Mouse (Mus musculus) MEL (cell line): ENCODE results near the gene Zdhhc24. TPM values are rescaled to one million over a fixed set of nuclear protein-coding genes. Genes with fewer than 3 reads are reported as not detected.
A peak's percentile ranks its signal among the peaks of the same experiment; 100 is the strongest.

ENCODE experiments used
- DNase-seq: peaks from one replicate; pipeline ENCODE4 v3.0.0; 2011; ENCODE audit warnings: low read depth, low spot score
- H3K27ac ChIP-seq: 2 replicates; pipeline ENCODE4 v1.5.1; 2012; ENCODE audit warnings: low read depth, mild to moderate bottlenecking, control low read depth, low read length, moderate library complexity; ENCODE audit not compliant: control insufficient read depth
- H3K27me3 ChIP-seq, 2 experiments: fragments of 150-350 bp in 1 of 2; sonication (generic) in 1 of 2; 2 replicates each; pipeline ENCODE4 v1.6.1; 2012; ENCODE audit warnings: low read length in 2 of 2, mild to moderate bottlenecking in 2 of 2, improper control_type of control experiment in 1 of 2, moderate library complexity in 1 of 2; ENCODE audit not compliant: insufficient read depth in 2 of 2, control insufficient read depth in 1 of 2
- H3K36me3 ChIP-seq, 2 experiments: 2 replicates each; pipeline ENCODE4 v1.6.1; 2012 to 2014; ENCODE audit warnings: low read length in 2 of 2, improper control_type of control experiment in 1 of 2, inconsistent platforms in 1 of 2, mild to moderate bottlenecking in 1 of 2; ENCODE audit not compliant: insufficient read depth in 2 of 2, control insufficient read depth in 1 of 2
- H3K4me1 ChIP-seq, 2 experiments: fragments of 150-350 bp in 1 of 2; sonication (generic) in 1 of 2; 2 replicates each; pipeline ENCODE4 v1.6.1; 2012; ENCODE audit warnings: low read length in 2 of 2, improper control_type of control experiment in 1 of 2, mild to moderate bottlenecking in 1 of 2; ENCODE audit not compliant: insufficient read depth in 2 of 2, control insufficient read depth in 1 of 2
- H3K4me3 ChIP-seq, 2 experiments: fragments of 150-350 bp in 1 of 2; sonication (generic) in 1 of 2; 2 replicates each; pipeline ENCODE4 v1.5.1; 2012; ENCODE audit warnings: low read depth in 2 of 2, low read length in 2 of 2, mild to moderate bottlenecking in 2 of 2, moderate library complexity in 2 of 2, control low read depth in 1 of 2, improper control_type of control experiment in 1 of 2; ENCODE audit not compliant: control insufficient read depth in 1 of 2, insufficient read depth in 1 of 2
- H3K79me2 ChIP-seq: 2 replicates; pipeline ENCODE4 v1.6.1; 2012; ENCODE audit warnings: mild to moderate bottlenecking, low read length, moderate library complexity; ENCODE audit not compliant: control insufficient read depth, poor library complexity, insufficient read depth
- H3K9ac ChIP-seq: 2 replicates; pipeline ENCODE4 v1.6.1; 2012; ENCODE audit warnings: low read depth, mild to moderate bottlenecking, control low read depth, low read length, moderate library complexity; ENCODE audit not compliant: control insufficient read depth, poor library complexity, severe bottlenecking
- H3K9me3 ChIP-seq: fragments of 150-350 bp; sonication (generic); replicated peaks from 2 replicates; pipeline ENCODE4 v1.6.1; 2012; ENCODE audit warnings: mild to moderate bottlenecking, low read length, improper control_type of control experiment, moderate library complexity; ENCODE audit not compliant: insufficient read depth
- BHLHE40 ChIP-seq: IDR thresholded peaks from 2 replicates; pipeline ENCODE4 v1.6.1; 2012; ENCODE audit warnings: low read depth, mild to moderate bottlenecking, inconsistent platforms, low read length, improper control_type of control experiment, borderline replicate concordance
- CHD2 ChIP-seq: IDR thresholded peaks from 2 replicates; pipeline ENCODE4 v1.6.1; 2011; ENCODE audit warnings: low read length, improper control_type of control experiment
- CTCF ChIP-seq, 3 experiments: IDR thresholded peaks in 2 of 3; conservative IDR thresholded peaks in 1 of 3; 2 replicates each; pipeline ENCODE4 v1.5.1; 2011 to 2012; ENCODE audit warnings: low read length in 3 of 3, low read depth in 2 of 3, mild to moderate bottlenecking in 2 of 3, improper control_type of control experiment in 1 of 3, inconsistent platforms in 1 of 3, mixed read lengths in 1 of 3, moderate library complexity in 1 of 3; ENCODE audit not compliant: control insufficient read depth in 1 of 3, insufficient read depth in 1 of 3, poor library complexity in 1 of 3, severe bottlenecking in 1 of 3
- E2F4 ChIP-seq: IDR thresholded peaks from 2 replicates; pipeline ENCODE4 v1.6.1; 2011; ENCODE audit warnings: low read depth, low read length, improper control_type of control experiment, borderline replicate concordance
- ELF1 ChIP-seq: IDR thresholded peaks from 2 replicates; pipeline ENCODE4 v1.6.1; 2014; ENCODE audit warnings: low read depth, mild to moderate bottlenecking, inconsistent platforms, low read length, improper control_type of control experiment, moderate library complexity
- ETS1 ChIP-seq: IDR thresholded peaks from 2 replicates; pipeline ENCODE4 v1.6.1; 2012; ENCODE audit warnings: low read depth, mild to moderate bottlenecking, inconsistent platforms, low read length, improper control_type of control experiment, moderate library complexity
- GABPA ChIP-seq: IDR thresholded peaks from 2 replicates; pipeline ENCODE4 v1.6.1; 2012; ENCODE audit warnings: low read depth, mild to moderate bottlenecking, inconsistent platforms, low read length, improper control_type of control experiment, moderate library complexity
- GATA1 ChIP-seq: IDR thresholded peaks from 2 replicates; pipeline ENCODE4 v1.6.1; 2011; ENCODE audit warnings: low read depth, low read length, improper control_type of control experiment
- HCFC1 ChIP-seq: IDR thresholded peaks from 2 replicates; pipeline ENCODE4 v1.6.1; 2012; ENCODE audit warnings: low read depth, mild to moderate bottlenecking, inconsistent platforms, low read length, improper control_type of control experiment, moderate library complexity
- KAT2A ChIP-seq: conservative IDR thresholded peaks from 2 replicates; pipeline ENCODE4 v1.6.1; 2012; ENCODE audit warnings: low read depth, low read length, improper control_type of control experiment, inconsistent platforms
- MAFK ChIP-seq: IDR thresholded peaks from 2 replicates; pipeline ENCODE4 v1.6.1; 2011; ENCODE audit warnings: low read depth, mild to moderate bottlenecking, low read length, improper control_type of control experiment, borderline replicate concordance
- MAX ChIP-seq: IDR thresholded peaks from 2 replicates; pipeline ENCODE4 v1.6.1; 2011; ENCODE audit warnings: low read length, improper control_type of control experiment
- MAZ ChIP-seq: IDR thresholded peaks from 2 replicates; pipeline ENCODE4 v1.6.1; 2012; ENCODE audit warnings: low read depth, mild to moderate bottlenecking, inconsistent platforms, low read length, improper control_type of control experiment
- MXI1 ChIP-seq: IDR thresholded peaks from 2 replicates; pipeline ENCODE4 v1.6.1; 2011; ENCODE audit warnings: mild to moderate bottlenecking, low read depth, low read length, improper control_type of control experiment
- MYB ChIP-seq: IDR thresholded peaks from 2 replicates; pipeline ENCODE4 v1.6.1; 2011; ENCODE audit warnings: mild to moderate bottlenecking, low read depth, low read length, improper control_type of control experiment
- MYC ChIP-seq: IDR thresholded peaks from 2 replicates; pipeline ENCODE4 v1.6.1; 2011; ENCODE audit warnings: low read depth, mild to moderate bottlenecking, low read length, improper control_type of control experiment, moderate library complexity
- NELFE ChIP-seq: IDR thresholded peaks from 2 replicates; pipeline ENCODE4 v1.6.1; 2011; ENCODE audit warnings: low read depth, low read length, improper control_type of control experiment
- POLR2A ChIP-seq, 2 experiments: IDR thresholded peaks; 2 replicates each; pipeline ENCODE4 v1.6.1; 2011 to 2012; ENCODE audit warnings: low read length in 2 of 2, mild to moderate bottlenecking in 2 of 2, control low read depth in 1 of 2, improper control_type of control experiment in 1 of 2, low read depth in 1 of 2, moderate library complexity in 1 of 2; ENCODE audit not compliant: control insufficient read depth in 1 of 2, insufficient read depth in 1 of 2, poor library complexity in 1 of 2
- POLR2AphosphoS2 ChIP-seq: IDR thresholded peaks from 2 replicates; pipeline ENCODE4 v1.6.1; 2011; ENCODE audit warnings: low read length, improper control_type of control experiment
- RAD21 ChIP-seq: IDR thresholded peaks from 2 replicates; pipeline ENCODE4 v1.6.1; 2011; ENCODE audit warnings: mild to moderate bottlenecking, low read depth, low read length, improper control_type of control experiment
- RCOR1 ChIP-seq: IDR thresholded peaks from 2 replicates; pipeline ENCODE4 v1.6.1; 2012; ENCODE audit warnings: low read depth, mild to moderate bottlenecking, inconsistent platforms, low read length, improper control_type of control experiment
- SIN3A ChIP-seq: IDR thresholded peaks from 2 replicates; pipeline ENCODE4 v1.6.1; 2012; ENCODE audit warnings: low read length, improper control_type of control experiment, inconsistent platforms
- SMC3 ChIP-seq: IDR thresholded peaks from 2 replicates; pipeline ENCODE4 v1.6.1; 2011; ENCODE audit warnings: low read depth, low read length, improper control_type of control experiment
- TAL1 ChIP-seq: IDR thresholded peaks from 2 replicates; pipeline ENCODE4 v1.6.1; 2012; ENCODE audit warnings: mild to moderate bottlenecking, inconsistent platforms, low read length, moderate library complexity, mixed read lengths
- TBP ChIP-seq: IDR thresholded peaks from 2 replicates; pipeline ENCODE4 v1.8.0; 2011; ENCODE audit warnings: low read depth, low read length, improper control_type of control experiment
- UBTF ChIP-seq: IDR thresholded peaks from 2 replicates; pipeline ENCODE4 v1.6.1; 2012; ENCODE audit warnings: low read depth, mild to moderate bottlenecking, inconsistent platforms, low read length, improper control_type of control experiment, moderate library complexity, borderline replicate concordance; ENCODE audit not compliant: insufficient read depth
- USF1 ChIP-seq: IDR thresholded peaks from 2 replicates; pipeline ENCODE4 v1.6.1; 2014; ENCODE audit warnings: low read depth, mild to moderate bottlenecking, inconsistent platforms, low read length, improper control_type of control experiment, moderate library complexity
- ZC3H11A ChIP-seq: IDR thresholded peaks from 2 replicates; pipeline ENCODE4 v1.6.1; 2012; ENCODE audit warnings: low read depth, mild to moderate bottlenecking, inconsistent platforms, low read length, improper control_type of control experiment
- ZNF384 ChIP-seq: IDR thresholded peaks from 2 replicates; pipeline ENCODE4 v1.6.1; 2012; ENCODE audit warnings: low read depth, mild to moderate bottlenecking, inconsistent platforms, low read length, improper control_type of control experiment
- polyA plus RNA-seq, 2 experiments: library from polyadenylated mRNA; stranded (reverse) in 1 of 2; unstranded in 1 of 2; fragments of >175 nt in 1 of 2; fragments of >200 nt in 1 of 2; gene quantifications; 2 replicates each; pipeline versions ENCODE4 v1.2.1 to v1.2.4; 2012; ENCODE audit warnings: low replicate concordance in 2 of 2, low read depth in 1 of 2; ENCODE audit not compliant: insufficient read length in 2 of 2, insufficient read depth in 1 of 2, missing spikeins in 1 of 2
- total RNA-seq: library from RNA; depleted of rRNA; stranded (reverse); fragments of 300-350 nt; gene quantifications from 2 replicates; pipeline ENCODE4 v1.2.3, GENCODE M21; 2012

The Zdhhc24 gene
- total and polyA plus RNA-seq, 3 experiments = 15.8 to 21.1 TPM; not detected in 1

GRCm38 (mm10) chr19:4925121-4925860, 46.8 kb downstream of the Zdhhc24 start:
- TF ChIP-seq KAT2A (no peak), POLR2AphosphoS2 (no peak)
- Histone ChIP-seq H3K9me3 (no peaks in the 10 kb centered on the region), H3K36me3 (peaks cover 0 to 4% of the 10 kb centered on the region in 2 experiments; a peak in 2 of 4 replicates), H3K4me1 (peaks cover 0 to 9% of the 10 kb centered on the region in 2 experiments; a peak in 2 of 4 replicates), H3K27me3 (no peaks in the 10 kb centered on the region), H3K9ac (no peak overlapping the region), H3K4me3 (no peak overlapping the region), H3K27ac (no peak overlapping the region), H3K79me2 (peaks cover 5% of the 10 kb centered on the region; the same call in 1 of the 2 replicates)
- no peak for DNase-seq

DNA sequence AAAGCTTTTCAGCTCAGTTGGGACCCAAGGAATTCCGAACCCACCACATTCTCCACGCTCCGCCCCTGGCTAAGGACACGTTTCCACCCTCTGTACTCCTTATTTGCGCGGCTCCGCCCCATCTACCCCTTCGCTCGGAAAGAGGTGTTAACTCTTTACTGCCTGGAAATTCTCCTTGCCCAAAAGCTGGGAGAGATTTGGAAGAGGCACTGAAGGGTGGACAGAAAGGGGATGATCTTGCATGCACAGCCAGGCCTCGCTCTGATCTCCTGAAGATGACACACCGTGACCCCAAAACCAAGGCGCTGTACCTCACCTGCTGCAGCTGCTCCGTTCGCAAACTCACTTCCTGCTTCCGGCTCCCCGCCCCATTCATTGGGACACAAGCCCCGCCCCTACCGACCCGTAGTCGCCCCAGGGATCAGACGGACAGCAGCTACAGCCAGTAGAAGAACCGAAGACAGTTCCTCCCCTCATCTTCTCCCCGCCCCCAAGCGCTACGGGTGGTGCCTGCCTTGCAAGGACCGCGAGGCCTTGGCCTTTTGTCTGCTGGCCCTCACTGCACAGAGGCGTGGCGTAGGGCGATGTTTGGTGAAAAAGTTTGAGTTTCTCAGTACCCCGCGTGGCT, 49.5 kb downstream of the Zdhhc24 start, which contains the start of gene Dpp3:
Gene Dpp3, minus strand, starts transcription at position 384 of the 628 bp plus-strand sequence.
- peak; percentile 99 for DNase-seq
- Histone ChIP-seq H3K79me2 (peaks cover 5% of the 10 kb centered on the region; the same call in 1 of the 2 replicates), H3K27me3 (no peaks in the 10 kb centered on the region), H3K36me3 (peaks cover 0 to 4% of the 10 kb centered on the region in 2 experiments; a peak in 2 of 4 replicates), H3K9ac (peak within 1 kb of the TSS; percentile 86), H3K4me3 (peak within 1 kb of the TSS; percentile 65 to 84), H3K9me3 (no peaks in the 10 kb centered on the region), H3K4me1 (peaks cover 0 to 9% of the 10 kb centered on the region in 2 experiments; a peak in 2 of 4 replicates), H3K27ac (peak within 1 kb of the TSS; percentile 41)
- TF ChIP-seq KAT2A = no peak; the same call in 1 of the 2 replicates
- no peak for TF ChIP-seq MAFK
- no peak for TF ChIP-seq UBTF
- TF ChIP-seq TAL1 = no peak
- no peak for TF ChIP-seq CTCF (IDR thresholded peaks at IDR 0.05 in 2 of 3, conservative IDR thresholded peaks at IDR 0.05 in 1 of 3; ENCODE audit: control insufficient read depth in 1 of 3, insufficient read depth in 1 of 3, low read depth in 2 of 3, low read length in 3 of 3, poor library complexity in 1 of 3, severe bottlenecking in 1 of 3)
- TF ChIP-seq ZC3H11A = no peak
- no peak for TF ChIP-seq SMC3
- peak; percentile 78; the same call in 1 of the 2 replicates for TF ChIP-seq TBP
- peak; percentile 90 for TF ChIP-seq MXI1
- TF ChIP-seq SIN3A = peak; percentile 95
- peak; percentile 81; the same call in 1 of the 2 replicates for TF ChIP-seq POLR2AphosphoS2
- no peak for TF ChIP-seq GABPA
- TF ChIP-seq CHD2 = peak; percentile 6; the same call in 1 of the 2 replicates
- no peak for TF ChIP-seq RAD21
- TF ChIP-seq ETS1 = no peak
- TF ChIP-seq E2F4 = no peak
- TF ChIP-seq MYB = no peak
- peak; percentile 73 to 89; a peak in 3 of 4 replicates for TF ChIP-seq POLR2A (IDR thresholded peaks at IDR 0.05; ENCODE audit: control insufficient read depth in 1 of 2, insufficient read depth in 1 of 2, low read depth in 1 of 2, low read length in 2 of 2, poor library complexity in 1 of 2)
- no peak for TF ChIP-seq RCOR1
- no peak for TF ChIP-seq BHLHE40
- TF ChIP-seq HCFC1 = peak; percentile 82
- peak; percentile 51; the same call in 1 of the 2 replicates for TF ChIP-seq MAX
- no peak for TF ChIP-seq GATA1
- TF ChIP-seq ELF1 = peak; percentile 96
- TF ChIP-seq USF1 = no peak
- TF ChIP-seq NELFE = peak; percentile 80
- no peak for TF ChIP-seq ZNF384
- peak; percentile 71 for TF ChIP-seq MYC
- TF ChIP-seq MAZ = peak; percentile 91
